Mouse (Mus musculus): Measurements from ENCODE around the gene Vpreb1.

DNA sequence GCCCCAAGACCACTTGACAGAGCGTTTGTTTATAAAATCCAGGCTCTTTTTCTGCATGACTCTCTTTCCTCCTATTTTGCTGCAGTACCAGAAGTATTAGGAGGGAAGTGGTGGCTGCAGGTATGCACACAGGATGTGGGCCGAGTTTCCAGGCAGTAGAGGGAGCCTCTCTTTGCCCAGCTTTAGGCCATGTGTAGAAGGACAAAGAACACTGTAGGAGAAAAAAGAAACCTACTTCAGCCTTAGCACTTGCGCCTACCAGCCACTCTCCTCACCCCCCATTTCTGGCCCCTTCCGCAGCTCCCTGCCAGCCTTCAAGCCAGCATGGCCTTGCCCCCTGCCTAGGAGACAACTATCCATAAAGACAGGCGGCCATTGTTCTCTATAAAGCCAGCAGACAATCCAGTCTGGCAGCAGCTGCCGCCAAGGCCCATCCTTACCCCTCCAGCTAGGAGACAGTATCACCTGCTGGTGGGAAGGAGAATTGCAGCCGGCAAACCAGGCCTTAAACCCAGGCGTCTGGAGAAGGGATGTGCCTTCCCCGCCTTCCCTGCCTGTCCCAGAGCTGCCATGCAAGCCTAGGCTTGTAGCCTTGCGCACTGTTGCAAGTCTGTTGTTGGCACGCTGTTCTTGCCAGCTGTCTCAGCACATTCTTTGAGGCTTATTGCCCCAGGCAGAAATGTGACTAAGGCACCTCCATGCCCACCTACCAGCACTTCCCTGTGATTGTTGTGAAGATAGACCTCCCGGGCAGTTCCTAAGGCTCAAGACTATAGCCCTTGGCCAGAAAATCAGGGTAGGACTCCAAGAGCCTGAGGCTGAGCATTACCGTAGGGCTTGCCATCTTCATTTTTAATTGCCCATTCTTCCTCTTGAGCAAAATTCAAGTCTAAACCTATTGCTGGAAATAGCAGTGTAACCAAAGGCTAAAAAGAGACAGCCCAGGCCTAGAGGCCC, 41.3 kb upstream of the Vpreb1 start:
- peak; percentile 98 for TF ChIP-seq CTCF (IDR thresholded peaks at IDR 0.05; ENCODE audit: low read depth, low read length)
- no peak for TF ChIP-seq POLR2A (IDR thresholded peaks at IDR 0.05; ENCODE audit: extremely low read depth, insufficient read depth, low read length)
